Mouse (Mus musculus): ENCODE data around the gene Zfp446. TPM values are rescaled to one million over a fixed set of nuclear protein-coding genes. Genes with fewer than 3 reads are reported as not detected.
"Not testable (repeated sequence)": the region's sequence is repeated elsewhere in the genome, so short reads cannot be mapped to it uniquely, and the experiment has no call there.

Gene Zfp446
- total RNA-seq (2014; rRNA removed) (7.5 and 13.0 TPM in 2 replicates), polyA plus RNA-seq (2015; fragmentation: Nextera tagmentation; extraction: Ambion mirVana) (6.0 and 8.2 TPM in 2 replicates)

GRCm38 (mm10) chr7:12977682-12978389, at the start of gene Zfp446:
Zfp446 (plus strand) TSS chr7:12977848.
- H3K4me1 ChIP-seq (ENCODE audit: insufficient read depth): peaks cover 13% of the 10 kb centered on the region; the same call in 1 of the 2 replicates
- 1% methylated on average over 49 of the region's 49 CpGs for WGBS

DNA sequence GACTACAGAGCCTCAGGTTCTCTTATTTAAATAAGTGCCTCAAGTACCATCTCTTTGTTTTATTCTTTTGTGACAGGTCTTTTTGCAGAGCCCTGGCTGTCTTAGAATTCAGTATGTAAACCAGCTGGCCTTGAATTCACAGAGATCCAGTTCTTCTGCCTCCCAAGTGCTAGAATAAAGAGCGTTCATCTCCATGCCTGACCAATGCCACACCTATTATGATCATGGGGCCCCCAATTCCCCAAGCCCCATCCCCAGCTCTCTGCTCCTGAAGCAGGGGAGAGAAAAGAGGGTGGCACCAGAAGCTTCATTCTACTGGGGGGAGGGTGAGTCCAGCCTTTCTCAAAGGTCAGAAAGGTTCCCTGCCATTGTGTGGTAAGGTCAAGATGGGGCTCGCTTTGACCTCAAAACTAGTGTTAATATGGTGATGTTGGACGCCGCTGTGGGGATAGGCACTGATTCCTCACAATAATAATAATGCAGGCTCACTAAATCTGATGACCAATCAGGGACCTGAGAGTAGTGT, 44.0 kb upstream of the Zfp446 start:
- Histone ChIP-seq H3K9ac (no peak overlapping the region), H3K36me3 (ENCODE audit: insufficient read depth) (0 out of 2 replicates have a peak, but pooled peaks cover 2% of the 10 kb centered on the region), H3K9me3 (ENCODE audit: low read length) (no peaks in the 10 kb centered on the region), H3K4me1 (ENCODE audit: insufficient read depth) (no peaks in the 10 kb centered on the region), H3K27ac (ENCODE audit: low read depth, low read length) (no peak overlapping the region), H3K4me3 (ENCODE audit: low read depth, low read length) (no peak overlapping the region), H3K27me3 (ENCODE audit: insufficient read depth, low read length) (no peaks in the 10 kb centered on the region), H3K4me2 (ENCODE audit: low read depth) (no peak overlapping the region)
- no peak for ATAC-seq
- 64% methylated on average over 4 of the region's 4 CpGs for WGBS
- DNase-seq: no peak
- TF ChIP-seq CTCF (IDR thresholded peaks at IDR 0.05; ENCODE audit: low read depth): no peak

More at GRCm38 (mm10) chr7:12977682-12978389, at the start of gene Zfp446:
- Histone ChIP-seq H3K4me3 (ENCODE audit: low read depth, low read length) (peak within 1 kb of the TSS; percentile 50), H3K27ac (ENCODE audit: low read depth, low read length) (peak within 1 kb of the TSS; percentile 86), H3K9ac (peak within 1 kb of the TSS; percentile 60), H3K4me2 (ENCODE audit: low read depth) (peak within 1 kb of the TSS; percentile 60), H3K36me3 (ENCODE audit: insufficient read depth) (0 out of 2 replicates have a peak, but pooled peaks cover 3% of the 10 kb centered on the region), H3K27me3 (ENCODE audit: insufficient read depth, low read length) (no peaks in the 10 kb centered on the region), H3K9me3 (ENCODE audit: low read length) (no peaks in the 10 kb centered on the region)
- peak; percentile 97 for ATAC-seq
- no peak for TF ChIP-seq CTCF (IDR thresholded peaks at IDR 0.05; ENCODE audit: low read depth)
- peak; percentile 99 for DNase-seq

- no peak for TF ChIP-seq CTCF (IDR thresholded peaks at IDR 0.05; ENCODE audit: low read depth)
- no peak for ATAC-seq
- WGBS: 76% methylated on average over 3 of the region's 3 CpGs
- no peaks in the 10 kb centered on the region for H3K9me3 ChIP-seq (ENCODE audit: low read length)
- H3K27ac ChIP-seq (ENCODE audit: low read depth, low read length): no peak overlapping the region
- DNase-seq: no peak
- H3K36me3 ChIP-seq (ENCODE audit: insufficient read depth): no peaks in the 10 kb centered on the region
- H3K9ac ChIP-seq: no peak overlapping the region
- no peaks in the 10 kb centered on the region for H3K27me3 ChIP-seq (ENCODE audit: insufficient read depth, low read length)
- no peak overlapping the region for H3K4me2 ChIP-seq (ENCODE audit: low read depth)
- no peak overlapping the region for H3K4me3 ChIP-seq (ENCODE audit: low read depth, low read length)
- H3K4me1 ChIP-seq (ENCODE audit: insufficient read depth): no peaks in the 10 kb centered on the region
Measured at GRCm38 (mm10) chr7:12934808-12935207, 42.8 kb upstream of the Zfp446 start.

GRCm38 (mm10) chr7:12937254-12937803, 40.3 kb upstream of the Zfp446 start:
- not testable (repeated sequence) for H3K4me3 ChIP-seq (ENCODE audit: low read depth, low read length); H3K4me2 ChIP-seq (ENCODE audit: low read depth); H3K27me3 ChIP-seq (ENCODE audit: insufficient read depth, low read length); H3K9me3 ChIP-seq (ENCODE audit: low read length); DNase-seq; H3K36me3 ChIP-seq (ENCODE audit: insufficient read depth); ATAC-seq; H3K27ac ChIP-seq (ENCODE audit: low read depth, low read length); H3K4me1 ChIP-seq (ENCODE audit: insufficient read depth); H3K9ac ChIP-seq
- 91% methylated on average over 4 of the region's 4 CpGs for WGBS

- no peak overlapping the region for H3K4me2 ChIP-seq (ENCODE audit: low read depth)
- H3K4me1 ChIP-seq (ENCODE audit: insufficient read depth): no peaks in the 10 kb centered on the region
- no peak overlapping the region for H3K4me3 ChIP-seq (ENCODE audit: low read depth, low read length)
- H3K9ac ChIP-seq: no peak overlapping the region
- DNase-seq (no peak), ATAC-seq (no peak)
- H3K9me3 ChIP-seq (ENCODE audit: low read length): no peaks in the 10 kb centered on the region
- H3K27ac ChIP-seq (ENCODE audit: low read depth, low read length): no peak overlapping the region
- no peaks in the 10 kb centered on the region for H3K36me3 ChIP-seq (ENCODE audit: insufficient read depth)
- WGBS: 80% methylated on average over 4 of the region's 4 CpGs
- H3K27me3 ChIP-seq (ENCODE audit: insufficient read depth, low read length): no peaks in the 10 kb centered on the region
- TF ChIP-seq CTCF (IDR thresholded peaks at IDR 0.05; ENCODE audit: low read depth): no peak
Measured at GRCm38 (mm10) chr7:12940599-12940998, 37.0 kb upstream of the Zfp446 start.

DNA sequence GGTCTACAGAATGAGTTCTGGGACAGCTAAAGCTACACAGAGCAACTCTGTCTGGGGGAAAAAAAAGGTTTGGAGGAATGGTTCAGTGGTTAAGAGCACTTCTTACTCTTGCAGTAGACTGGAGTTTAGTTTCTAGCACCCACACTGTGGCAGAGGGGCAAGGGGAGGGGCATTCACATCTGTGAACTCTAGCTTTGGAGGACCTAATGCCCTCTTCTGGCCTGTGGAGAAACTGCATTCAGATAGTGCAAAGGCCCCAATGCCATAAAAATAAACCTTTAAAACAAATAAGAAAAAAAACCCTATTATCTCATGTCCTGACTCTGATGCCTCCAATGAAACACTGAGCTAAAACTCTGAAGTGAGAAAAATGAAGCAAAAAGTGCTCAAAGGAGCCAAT, 34.2 kb upstream of the Zfp446 start:
- Histone ChIP-seq H3K4me1 (ENCODE audit: insufficient read depth) (no peaks in the 10 kb centered on the region), H3K36me3 (ENCODE audit: insufficient read depth) (no peaks in the 10 kb centered on the region), H3K4me2 (ENCODE audit: low read depth) (no peak overlapping the region), H3K4me3 (ENCODE audit: low read depth, low read length) (no peak overlapping the region), H3K27me3 (ENCODE audit: insufficient read depth, low read length) (no peaks in the 10 kb centered on the region), H3K9me3 (ENCODE audit: low read length) (no peaks in the 10 kb centered on the region), H3K9ac (no peak overlapping the region), H3K27ac (ENCODE audit: low read depth, low read length) (no peak overlapping the region)
- DNase-seq (no peak), ATAC-seq (no peak)
- peak; percentile 32; the same call in 1 of the 2 replicates for TF ChIP-seq CTCF (IDR thresholded peaks at IDR 0.05; ENCODE audit: low read depth)

Measured in forebrain, postnatal 0 days (tissue).